8 mouse cellular contexts compared by ENCODE assay signal in genomic region chr12:26533641-26534151, GRCm38 (mm10).
A peak's percentile ranks its signal among the peaks of the same experiment; 100 is the strongest.
DNase-seq lines count a peak whose midpoint lies in the region; ATAC-seq and TF ChIP-seq lines count a peak whose summit lies in the region.

No protein-coding gene starts in this region.

- H3K4me3 ChIP-seq in kidney, postnatal 0 days (replicated peaks; ENCODE audit: low read depth, low read length): no peak overlapping the region
- H3K4me3 ChIP-seq in forebrain, postnatal 0 days (ENCODE audit: low read depth, low read length): no peak overlapping the region
- no peak overlapping the region for H3K4me3 ChIP-seq in midbrain, embryonic 11.5 days (ENCODE audit: low read depth, low read length)

- no peaks in the 10 kb centered on the region for H3K27me3 ChIP-seq in kidney, postnatal 0 days (ENCODE audit: insufficient read depth, low read length)
- no peaks in the 10 kb centered on the region for H3K27me3 ChIP-seq in forebrain, postnatal 0 days (ENCODE audit: insufficient read depth, low read length)
- H3K27me3 ChIP-seq in midbrain, embryonic 11.5 days (ENCODE audit: control insufficient read depth, insufficient read depth, low read length): no peaks in the 10 kb centered on the region

- no peak overlapping the region for H3K27ac ChIP-seq in kidney, postnatal 0 days
- H3K27ac ChIP-seq in forebrain, postnatal 0 days (ENCODE audit: low read depth, low read length): peak overlapping the region; percentile 87
- H3K27ac ChIP-seq in midbrain, embryonic 11.5 days (ENCODE audit: low read depth, low read length): peak overlapping the region; percentile 73

- H3K36me3 ChIP-seq in kidney, postnatal 0 days (ENCODE audit: insufficient read depth, low read length): no peaks in the 10 kb centered on the region
- H3K36me3 ChIP-seq in forebrain, postnatal 0 days (ENCODE audit: insufficient read depth): no peaks in the 10 kb centered on the region
- no peaks in the 10 kb centered on the region for H3K36me3 ChIP-seq in midbrain, embryonic 11.5 days (ENCODE audit: control insufficient read depth, insufficient read depth, low read length)

- TF ChIP-seq CTCF in kidney, postnatal 0 days (IDR thresholded peaks at IDR 0.05; ENCODE audit: low read depth): no peak
- TF ChIP-seq CTCF in forebrain, postnatal 0 days (IDR thresholded peaks at IDR 0.05; ENCODE audit: low read depth): no peak

- H3K9ac ChIP-seq in kidney, postnatal 0 days (ENCODE audit: low read depth, low read length): no peak overlapping the region
- peak overlapping the region; percentile 41 for H3K9ac ChIP-seq in forebrain, postnatal 0 days
- H3K9ac ChIP-seq in midbrain, embryonic 11.5 days (ENCODE audit: low read length): peak overlapping the region; percentile 18; the same call in 1 of the 2 replicates

- no peaks in the 10 kb centered on the region for H3K9me3 ChIP-seq in kidney, postnatal 0 days (replicated peaks; ENCODE audit: low read length)
- H3K9me3 ChIP-seq in forebrain, postnatal 0 days (ENCODE audit: low read length): no peaks in the 10 kb centered on the region
- no peaks in the 10 kb centered on the region for H3K9me3 ChIP-seq in midbrain, embryonic 11.5 days (ENCODE audit: control insufficient read depth, low read length)

- 22% methylated on average over 9 of the region's 9 CpGs for WGBS in kidney, postnatal 0 days
- 25% methylated on average over 9 of the region's 9 CpGs for WGBS in forebrain, postnatal 0 days
- 54% methylated on average over 8 of the region's 9 CpGs for WGBS in midbrain, embryonic 11.5 days

- ATAC-seq in kidney, postnatal 0 days (replicated peaks; ENCODE audit: low FRiP score, low read depth): no peak
- peak; percentile 46 for ATAC-seq in forebrain, postnatal 0 days
- peak; percentile 30; the same call in 1 of the 2 replicates for ATAC-seq in midbrain, embryonic 11.5 days (ENCODE audit: low FRiP score)
- ATAC-seq in granulocyte monocyte progenitor cell, adult 5-6 weeks (replicated peaks; ENCODE audit: poor library complexity, severe bottlenecking): no peak

- H3K4me1 ChIP-seq in kidney, postnatal 0 days (replicated peaks; ENCODE audit: insufficient read depth, low read length): no peaks in the 10 kb centered on the region; the same call in 1 of the 2 replicates
- peaks cover 10% of the 10 kb centered on the region for H3K4me1 ChIP-seq in forebrain, postnatal 0 days (ENCODE audit: insufficient read depth)
- H3K4me1 ChIP-seq in midbrain, embryonic 11.5 days (ENCODE audit: control insufficient read depth, insufficient read depth, low read length): peaks cover 10% of the 10 kb centered on the region

- H3K4me2 ChIP-seq in kidney, postnatal 0 days (ENCODE audit: low read length): no peak overlapping the region
- peak overlapping the region; percentile 44 for H3K4me2 ChIP-seq in forebrain, postnatal 0 days (ENCODE audit: low read depth)
- peak overlapping the region; percentile 4; the same call in 1 of the 2 replicates for H3K4me2 ChIP-seq in midbrain, embryonic 11.5 days

- peak; percentile 28 for DNase-seq in kidney, postnatal 0 days (ENCODE audit: low spot score)
- DNase-seq in kidney, adult 11 months: no peak
- DNase-seq in forebrain, postnatal 0 days: peak; percentile 65
- peak; percentile 86 for DNase-seq in midbrain, embryonic 11.5 days (ENCODE audit: low spot score, missing footprints)
- DNase-seq in yolk sac, embryonic 10.5 days (ENCODE audit: low spot score): peak; percentile 64
- DNase-seq in adipocyte (ENCODE audit: low spot score): no peak
- no peak for DNase-seq in lung, postnatal 4 days

Comparison
In these comparisons a context has a peak if more than half of its experiments do, and no peak if none do; other contexts are left out.
1. DNase-seq: peak in kidney, postnatal 0 days (single experiment), forebrain, postnatal 0 days (single experiment), midbrain, embryonic 11.5 days (single experiment) and yolk sac, embryonic 10.5 days (single experiment); none in kidney, adult 11 months (single experiment), adipocyte (single experiment) and lung, postnatal 4 days (0 of 2).
2. ATAC-seq: peak in forebrain, postnatal 0 days (single experiment) and midbrain, embryonic 11.5 days (single experiment); none in kidney, postnatal 0 days (single experiment) and granulocyte monocyte progenitor cell, adult 5-6 weeks (single experiment).